Mouse (Mus musculus): ENCODE data around the gene Tns1.

- TF ChIP-seq CTCF (IDR thresholded peaks at IDR 0.05; ENCODE audit: insufficient read depth, low read depth, low read length) (no peak), POLR2A (IDR thresholded peaks at IDR 0.05; ENCODE audit: insufficient read depth, low read depth, low read length) (no peak)
These were observed 40.1 kb downstream of the Tns1 start for GRCm38 (mm10) chr1:74084065-74084705.
